Mouse (Mus musculus): ENCODE measurements around the gene Rora.

Rora gene

DNA sequence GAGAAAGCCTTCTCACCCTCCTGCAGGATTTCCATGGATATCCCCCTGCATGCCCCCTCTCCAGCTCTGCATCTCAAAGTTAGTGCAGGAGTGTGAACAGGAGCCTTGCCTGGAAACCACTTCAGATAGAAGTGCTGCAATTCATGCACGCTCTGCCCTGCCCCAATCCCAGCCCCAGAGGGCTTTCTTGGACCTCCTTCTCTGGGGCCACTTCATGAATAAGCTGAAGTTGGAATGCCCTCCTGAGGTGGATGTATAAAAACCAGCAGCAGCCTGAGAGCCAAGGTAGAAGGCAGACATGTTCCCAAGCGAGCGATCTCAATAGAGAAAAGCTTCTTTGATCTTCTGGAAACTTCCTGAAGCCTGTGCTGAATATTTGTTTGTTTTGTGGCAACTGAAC lies 572.8 kb downstream of the Rora start:
- DNase-seq (ENCODE audit: low read depth, low spot score), result no peak

- DNase-seq (ENCODE audit: low read depth, low spot score), result no peak
Observed at GRCm38 (mm10) chr9:69227806-69228205, 574.2 kb downstream of the Rora start.

DNA sequence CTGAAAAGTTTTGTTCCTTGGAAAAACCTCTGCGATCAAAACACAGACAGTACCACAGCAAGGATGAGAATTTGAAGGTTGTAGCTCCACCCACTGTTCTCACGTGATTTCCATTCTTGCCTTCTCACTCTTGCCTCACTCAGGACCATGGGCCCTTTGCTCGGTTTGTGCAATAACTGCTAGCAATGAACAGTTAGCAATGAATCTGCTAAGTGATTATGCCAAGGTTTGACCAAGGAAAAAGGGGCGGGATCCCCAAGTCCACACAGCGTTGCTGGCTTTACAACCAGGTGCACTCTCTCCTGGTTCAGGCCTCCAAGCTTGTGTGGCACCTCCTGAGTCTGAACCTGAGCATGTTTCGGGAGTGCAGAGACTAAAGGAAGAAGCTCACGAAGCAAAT lies 576.3 kb downstream of the Rora start:
- no peak for DNase-seq (ENCODE audit: low read depth, low spot score)

DNA sequence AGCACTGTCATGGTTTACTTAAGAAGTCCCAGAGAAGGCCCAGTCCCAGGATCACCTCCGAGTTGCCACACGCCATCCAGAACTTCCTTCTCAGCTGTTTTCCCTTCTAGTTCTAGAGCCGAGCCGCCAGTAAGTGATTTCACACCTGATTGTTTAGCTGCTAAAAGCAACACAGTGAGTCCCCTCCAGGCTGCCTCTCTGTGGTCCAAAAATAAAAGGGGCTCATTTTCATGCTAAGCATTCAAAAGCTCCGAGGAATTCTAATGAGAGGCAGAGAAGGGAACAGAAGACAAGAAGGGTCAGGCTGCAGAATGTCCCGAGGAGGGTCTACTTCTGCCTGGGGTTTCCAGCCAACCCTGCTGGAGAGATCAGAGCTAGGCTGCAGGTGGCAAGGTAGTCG lies 580.9 kb downstream of the Rora start:
- DNase-seq (ENCODE audit: low read depth, low spot score), result no peak

DNA sequence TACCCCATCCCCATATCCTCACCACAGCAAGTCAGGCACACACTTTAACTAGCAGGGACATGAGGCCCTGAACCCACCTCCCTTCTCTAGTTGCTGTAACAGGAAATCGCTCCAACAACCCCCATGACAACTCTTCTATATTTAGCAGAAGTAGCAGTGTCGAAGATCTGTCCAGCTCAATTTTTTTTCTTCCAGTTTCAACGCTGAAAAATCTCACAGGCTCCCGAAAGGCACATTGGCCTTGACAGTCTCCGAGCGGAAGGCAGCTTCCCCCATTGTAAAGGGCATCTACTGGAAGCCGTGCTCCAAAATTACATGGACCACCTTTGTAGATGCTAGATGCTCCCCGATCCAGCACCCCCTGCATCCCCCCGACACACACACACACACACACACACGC lies 583.7 kb downstream of the Rora start:
- DNase-seq (ENCODE audit: low read depth, low spot score), result no peak

GRCm38 (mm10) chr9:69242538-69242937 lies 589.0 kb downstream of the Rora start:
- DNase-seq (ENCODE audit: low read depth, low spot score), result no peak

- no peak for DNase-seq (ENCODE audit: low read depth, low spot score)
Observed at GRCm38 (mm10) chr9:69243626-69244025, 590.0 kb downstream of the Rora start.

- DNase-seq (ENCODE audit: low read depth, low spot score), result no peak
Observed at GRCm38 (mm10) chr9:69246225-69246624, 592.6 kb downstream of the Rora start.

- DNase-seq (ENCODE audit: low read depth, low spot score), result no peak
Observed at GRCm38 (mm10) chr9:69249586-69249985, 596.0 kb downstream of the Rora start.

GRCm38 (mm10) chr9:69250326-69250725 lies 596.7 kb downstream of the Rora start:
- DNase-seq (ENCODE audit: low read depth, low spot score), result no peak

DNA sequence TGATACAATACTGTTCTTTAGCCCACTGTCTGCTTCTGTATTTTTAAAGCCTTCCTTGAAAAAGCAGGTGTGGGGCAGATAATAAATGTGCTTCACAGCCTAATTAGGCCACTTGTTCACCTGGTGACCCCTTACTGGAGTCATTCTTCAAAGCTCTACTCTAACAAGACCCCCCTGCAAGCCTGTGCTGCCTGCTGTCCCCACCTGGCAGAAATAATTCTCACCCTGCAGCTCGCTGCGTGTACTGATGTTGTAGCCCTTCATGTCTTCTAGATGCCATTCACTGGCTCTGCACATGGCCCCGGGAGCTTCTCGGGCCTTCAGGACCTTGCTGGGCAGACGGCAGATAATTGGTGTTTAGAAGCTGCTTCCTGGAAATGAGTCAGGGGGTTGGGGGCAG lies 604.9 kb downstream of the Rora start:
- no peak for DNase-seq (ENCODE audit: low read depth, low spot score)

- DNase-seq (ENCODE audit: low read depth, low spot score), result no peak
Observed at GRCm38 (mm10) chr9:69259382-69259781, 605.8 kb downstream of the Rora start.

DNA sequence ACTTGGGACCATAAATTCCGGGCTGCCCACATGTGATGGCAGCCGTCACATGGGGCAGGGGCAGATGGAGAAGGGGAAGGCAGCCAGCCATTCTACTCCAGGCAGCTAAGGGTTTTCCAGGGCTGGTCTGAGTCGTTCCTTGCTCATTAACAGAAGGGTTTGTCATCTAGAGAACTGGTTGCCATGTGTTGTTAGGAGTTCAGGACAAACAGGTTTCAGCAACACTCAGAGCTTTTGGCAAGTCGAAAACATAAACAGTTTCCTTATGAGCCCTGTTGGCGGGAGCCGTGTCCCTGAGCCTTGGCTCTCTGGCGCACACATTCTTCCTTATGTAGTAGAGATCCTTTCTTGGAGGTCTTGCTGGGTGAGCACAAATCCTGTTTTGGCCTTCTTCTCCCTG lies 611.6 kb downstream of the Rora start:
- DNase-seq (ENCODE audit: low read depth, low spot score), result no peak

- DNase-seq (ENCODE audit: low read depth, low spot score), result no peak
Observed at GRCm38 (mm10) chr9:69270374-69270773, 616.8 kb downstream of the Rora start.

- no peak for DNase-seq (ENCODE audit: low read depth, low spot score)
Observed at GRCm38 (mm10) chr9:69270931-69271330, 617.3 kb downstream of the Rora start.

DNA sequence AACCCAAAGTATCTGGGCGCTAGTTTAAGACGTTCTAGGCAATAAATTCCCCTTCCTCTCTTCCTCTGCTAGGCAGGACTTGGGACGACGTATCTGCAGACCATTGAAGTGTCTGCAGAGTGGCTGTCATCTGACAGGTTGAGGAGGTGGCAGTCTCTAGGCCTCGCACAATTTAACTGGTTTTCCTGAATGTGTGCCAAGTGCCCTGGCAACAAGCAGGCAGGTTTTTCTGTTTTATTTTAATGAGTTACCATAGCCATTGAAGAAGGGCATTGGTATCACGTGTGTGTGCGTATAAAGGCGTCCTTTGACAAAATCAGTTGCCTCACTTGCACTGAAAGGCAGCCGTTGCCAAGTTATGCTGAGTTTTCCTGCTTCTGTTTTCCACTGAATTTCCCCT lies 619.3 kb downstream of the Rora start:
- DNase-seq (ENCODE audit: low read depth, low spot score), result no peak

GRCm38 (mm10) chr9:69274766-69275485 lies 621.3 kb downstream of the Rora start:
- no peak for DNase-seq (ENCODE audit: low read depth, low spot score)

- DNase-seq (ENCODE audit: low read depth, low spot score), result no peak
Observed at GRCm38 (mm10) chr9:69277256-69277655, 623.7 kb downstream of the Rora start.

DNA sequence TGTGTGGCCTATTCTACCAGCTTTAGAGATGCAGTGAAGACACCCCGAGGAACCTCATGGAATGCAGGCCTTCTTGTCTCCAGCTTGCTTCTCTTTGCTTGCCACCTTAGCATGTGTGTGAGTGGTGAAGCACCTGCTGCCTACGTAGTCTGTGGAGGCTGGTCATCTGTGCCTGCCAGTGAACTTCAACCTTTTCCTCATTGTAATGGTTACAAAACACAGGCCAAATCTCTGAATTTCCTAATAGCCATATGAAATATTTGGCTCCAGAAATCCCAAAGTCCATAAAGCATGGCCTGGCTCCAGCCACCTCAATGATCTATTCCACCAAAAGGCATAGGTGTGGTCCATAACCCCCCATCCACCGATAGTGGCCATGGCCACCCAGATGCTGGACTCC lies 631.4 kb downstream of the Rora start:
- no peak for DNase-seq (ENCODE audit: low read depth, low spot score)

GRCm38 (mm10) chr9:69288113-69288512 lies 634.5 kb downstream of the Rora start:
- no peak for DNase-seq (ENCODE audit: low read depth, low spot score)

- no peak for DNase-seq (ENCODE audit: low read depth, low spot score)
Observed at GRCm38 (mm10) chr9:69288586-69288985, 635.0 kb downstream of the Rora start.

DNA sequence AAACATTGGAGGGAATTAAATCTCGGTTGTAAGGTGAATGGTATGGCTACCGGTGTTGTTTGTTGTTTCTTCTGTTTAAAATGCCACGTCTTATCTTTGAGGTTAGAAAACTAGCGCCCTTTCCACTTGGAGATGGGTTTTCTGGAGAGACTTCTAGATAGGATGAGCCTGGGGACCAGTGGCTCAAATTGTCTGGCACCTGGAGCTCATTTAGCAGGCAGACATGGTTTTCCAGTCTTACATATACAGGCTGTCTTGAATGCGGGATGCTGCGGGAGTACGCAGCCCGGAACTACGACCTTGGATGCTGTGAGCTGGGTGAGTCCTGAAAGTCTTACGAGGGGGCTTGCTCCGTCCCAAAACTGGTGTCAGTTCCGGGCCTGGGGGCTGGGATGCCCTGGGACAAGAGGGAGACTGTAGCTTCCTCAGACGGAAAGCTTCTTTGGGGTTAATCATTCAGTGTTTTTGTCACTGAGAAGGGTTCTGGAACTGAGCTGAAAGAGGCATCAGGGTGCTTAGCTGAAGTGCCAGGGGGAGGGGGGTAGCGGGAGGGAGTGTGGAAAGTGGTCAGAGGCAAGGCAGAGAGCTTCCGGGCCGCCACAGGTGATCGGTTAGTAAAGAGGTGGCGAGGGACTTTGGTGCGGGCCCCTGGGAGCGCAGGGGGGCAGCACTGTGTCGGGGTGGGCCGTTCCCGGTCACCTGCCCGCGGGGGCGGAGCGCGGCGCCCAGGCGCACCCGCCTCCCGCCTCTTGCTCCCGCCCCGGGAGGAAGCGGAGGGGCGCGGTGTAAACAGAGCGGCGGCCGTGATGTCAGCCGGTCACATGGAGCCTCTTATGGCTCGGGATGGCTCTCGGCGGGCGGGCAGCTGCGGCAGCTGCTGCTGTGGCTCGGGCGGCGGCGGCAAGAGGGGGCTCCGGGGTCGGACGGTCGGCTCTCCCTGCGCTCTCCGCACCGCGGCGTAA lies 635.8 kb downstream of the Rora start:
- peak; percentile 70 for DNase-seq (ENCODE audit: low read depth, low spot score)

Data from ES-CJ7 (cell line).